Mouse (Mus musculus) cerebellum, postnatal 25 days (tissue): ENCODE results near the gene Scnm1.
A peak's percentile ranks its signal among the peaks of the same experiment; 100 is the strongest.

ENCODE experiments used
- DNase-seq, 2 experiments: peaks; one replicate each; pipeline ENCODE4 v3.0.0; 2021; ENCODE audit warnings: mixed read lengths in 2 of 2

Scnm1 gene

GRCm38 (mm10) chr3:95106338-95107117 is 27.3 kb downstream of the Scnm1 start, which contains the start of gene Pip5k1a:
TSS of gene Pip5k1a (minus strand) at chr3:95106930.
- DNase-seq, result peak; percentile 96 to 98

- no peak for DNase-seq
These were observed 28.0 kb downstream of the Scnm1 start for GRCm38 (mm10) chr3:95105586-95106337.

GRCm38 (mm10) chr3:95105121-95105520 is 28.7 kb downstream of the Scnm1 start:
- no peak for DNase-seq

GRCm38 (mm10) chr3:95100854-95101253 is 33.0 kb downstream of the Scnm1 start:
- no peak for DNase-seq

GRCm38 (mm10) chr3:95088071-95088470 is 45.7 kb downstream of the Scnm1 start:
- DNase-seq, result no peak
